Mouse (Mus musculus): ENCODE measurements around the gene Arap1. TPM values are rescaled to one million over a fixed set of nuclear protein-coding genes. Genes with fewer than 3 reads are reported as not detected.
A peak's percentile ranks its signal among the peaks of the same experiment; 100 is the strongest.

The Arap1 gene
- 143 and 148 TPM in 2 replicates for polyA plus RNA-seq (2012; ENCODE audit: insufficient read depth, low replicate concordance)

DNA sequence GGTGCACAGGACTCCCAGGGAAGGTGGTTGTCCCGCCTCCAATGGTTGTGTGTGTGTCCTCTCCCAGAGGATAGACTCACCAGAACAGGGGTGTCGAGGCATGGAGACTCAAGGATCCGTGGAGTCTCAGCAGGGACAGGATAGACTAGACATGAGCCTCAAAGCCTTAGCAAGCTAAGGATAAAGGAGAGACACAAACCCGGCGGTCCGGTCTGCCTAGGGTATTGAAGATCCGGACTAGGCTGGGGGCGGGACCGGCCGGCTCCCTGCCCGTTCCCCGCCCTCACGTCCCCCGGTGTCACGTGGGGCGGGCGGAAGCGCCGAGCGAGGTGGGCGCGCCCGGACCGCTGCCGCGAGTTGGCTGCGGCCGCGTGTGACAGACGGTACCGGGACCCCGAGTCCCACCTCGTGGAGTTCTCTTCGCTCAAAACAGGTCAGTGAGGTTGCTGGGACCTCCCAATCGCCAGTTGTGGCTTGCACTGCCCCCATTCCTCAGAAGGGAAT lies at the start of gene Arap1:
Gene Arap1, plus strand, starts transcription at position 301 of the 504 bp plus-strand sequence.
- peak within 1 kb of the TSS; percentile 96 for H3K4me3 ChIP-seq (replicated peaks)
- TF ChIP-seq FLI1 (IDR thresholded peaks at IDR 0.05; ENCODE audit: low read length) (no peak), GATA1 (IDR thresholded peaks at IDR 0.05; ENCODE audit: borderline replicate concordance, low read length) (no peak)
- peaks cover 90% of the 10 kb centered on the region for H3K4me1 ChIP-seq
- H3K36me3 ChIP-seq (replicated peaks; ENCODE audit: low read length) = peaks cover 74% of the 10 kb centered on the region
- no peaks in the 10 kb centered on the region for H3K9me3 ChIP-seq
- H3K27me3 ChIP-seq (replicated peaks) = no peaks in the 10 kb centered on the region

- H3K4me3 ChIP-seq (replicated peaks) = no peak overlapping the region
- no peaks in the 10 kb centered on the region for H3K9me3 ChIP-seq
- peaks cover 45% of the 10 kb centered on the region for H3K4me1 ChIP-seq
- H3K27me3 ChIP-seq (replicated peaks) = peaks cover 5% of the 10 kb centered on the region
- H3K36me3 ChIP-seq (replicated peaks; ENCODE audit: low read length) = peaks cover 49% of the 10 kb centered on the region
- TF ChIP-seq FLI1 (IDR thresholded peaks at IDR 0.05; ENCODE audit: low read length) = no peak
- TF ChIP-seq GATA1 (IDR thresholded peaks at IDR 0.05; ENCODE audit: borderline replicate concordance, low read length) = no peak
Observed at GRCm38 (mm10) chr7:101298375-101298774, 49.5 kb upstream of the Arap1 start.

- H3K4me1 ChIP-seq = peaks cover 46% of the 10 kb centered on the region
- H3K9me3 ChIP-seq = no peaks in the 10 kb centered on the region
- peaks cover 5% of the 10 kb centered on the region for H3K27me3 ChIP-seq (replicated peaks)
- TF ChIP-seq GATA1 (IDR thresholded peaks at IDR 0.05; ENCODE audit: borderline replicate concordance, low read length) (no peak), FLI1 (IDR thresholded peaks at IDR 0.05; ENCODE audit: low read length) (no peak)
- peak overlapping the region; percentile 95 for H3K4me3 ChIP-seq (replicated peaks)
- peaks cover 24% of the 10 kb centered on the region for H3K36me3 ChIP-seq (replicated peaks; ENCODE audit: low read length)
Observed at GRCm38 (mm10) chr7:101301361-101301880, 46.4 kb upstream of the Arap1 start.

GRCm38 (mm10) chr7:101301881-101302456 lies 45.9 kb upstream of the Arap1 start, which contains the start of gene Atg16l2:
Gene Atg16l2, minus strand, starts transcription at chr7:101302251.
- Histone ChIP-seq H3K27me3 (replicated peaks) (peaks cover 5% of the 10 kb centered on the region), H3K4me1 (peaks cover 48% of the 10 kb centered on the region), H3K4me3 (replicated peaks) (peak within 1 kb of the TSS; percentile 95), H3K9me3 (no peaks in the 10 kb centered on the region), H3K36me3 (replicated peaks; ENCODE audit: low read length) (peaks cover 18% of the 10 kb centered on the region)
- TF ChIP-seq FLI1 (IDR thresholded peaks at IDR 0.05; ENCODE audit: low read length) (no peak), GATA1 (IDR thresholded peaks at IDR 0.05; ENCODE audit: borderline replicate concordance, low read length) (no peak)

GRCm38 (mm10) chr7:101302691-101303090 lies 45.2 kb upstream of the Arap1 start:
- Histone ChIP-seq H3K4me3 (replicated peaks) (peak overlapping the region; percentile 95), H3K27me3 (replicated peaks) (peaks cover 5% of the 10 kb centered on the region), H3K4me1 (peaks cover 53% of the 10 kb centered on the region), H3K36me3 (replicated peaks; ENCODE audit: low read length) (peaks cover 13% of the 10 kb centered on the region), H3K9me3 (no peaks in the 10 kb centered on the region)
- TF ChIP-seq GATA1 (IDR thresholded peaks at IDR 0.05; ENCODE audit: borderline replicate concordance, low read length) = no peak
- TF ChIP-seq FLI1 (IDR thresholded peaks at IDR 0.05; ENCODE audit: low read length) = no peak

GRCm38 (mm10) chr7:101306841-101307240 lies 41.0 kb upstream of the Arap1 start:
- no peak overlapping the region for H3K4me3 ChIP-seq (replicated peaks)
- peaks cover 56% of the 10 kb centered on the region for H3K4me1 ChIP-seq
- no peaks in the 10 kb centered on the region for H3K36me3 ChIP-seq (replicated peaks; ENCODE audit: low read length)
- H3K9me3 ChIP-seq = no peaks in the 10 kb centered on the region
- TF ChIP-seq GATA1 (IDR thresholded peaks at IDR 0.05; ENCODE audit: borderline replicate concordance, low read length) (no peak), FLI1 (IDR thresholded peaks at IDR 0.05; ENCODE audit: low read length) (no peak)
- H3K27me3 ChIP-seq (replicated peaks) = no peaks in the 10 kb centered on the region

DNA sequence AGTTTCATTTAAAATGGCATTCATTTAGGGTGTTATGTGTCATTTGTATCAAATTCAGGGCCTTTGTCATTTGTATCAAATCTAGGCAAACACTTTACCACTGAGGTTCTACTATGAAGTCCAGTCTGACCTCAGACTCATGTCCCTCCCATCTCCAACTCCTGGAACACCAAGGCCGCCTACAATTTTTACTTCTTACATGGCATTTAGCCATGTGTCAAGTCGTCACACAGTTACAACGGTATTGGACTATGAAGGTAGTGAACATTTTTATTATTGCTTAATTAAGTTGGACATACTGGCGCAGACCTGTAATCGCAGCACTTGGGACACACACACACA lies 37.9 kb upstream of the Arap1 start:
- no peaks in the 10 kb centered on the region for H3K36me3 ChIP-seq (replicated peaks; ENCODE audit: low read length)
- peaks cover 62% of the 10 kb centered on the region for H3K4me1 ChIP-seq
- TF ChIP-seq GATA1 (IDR thresholded peaks at IDR 0.05; ENCODE audit: borderline replicate concordance, low read length) = no peak
- TF ChIP-seq FLI1 (IDR thresholded peaks at IDR 0.05; ENCODE audit: low read length) = no peak
- no peaks in the 10 kb centered on the region for H3K27me3 ChIP-seq (replicated peaks)
- H3K9me3 ChIP-seq = no peaks in the 10 kb centered on the region
- H3K4me3 ChIP-seq (replicated peaks) = peak overlapping the region; percentile 94

DNA sequence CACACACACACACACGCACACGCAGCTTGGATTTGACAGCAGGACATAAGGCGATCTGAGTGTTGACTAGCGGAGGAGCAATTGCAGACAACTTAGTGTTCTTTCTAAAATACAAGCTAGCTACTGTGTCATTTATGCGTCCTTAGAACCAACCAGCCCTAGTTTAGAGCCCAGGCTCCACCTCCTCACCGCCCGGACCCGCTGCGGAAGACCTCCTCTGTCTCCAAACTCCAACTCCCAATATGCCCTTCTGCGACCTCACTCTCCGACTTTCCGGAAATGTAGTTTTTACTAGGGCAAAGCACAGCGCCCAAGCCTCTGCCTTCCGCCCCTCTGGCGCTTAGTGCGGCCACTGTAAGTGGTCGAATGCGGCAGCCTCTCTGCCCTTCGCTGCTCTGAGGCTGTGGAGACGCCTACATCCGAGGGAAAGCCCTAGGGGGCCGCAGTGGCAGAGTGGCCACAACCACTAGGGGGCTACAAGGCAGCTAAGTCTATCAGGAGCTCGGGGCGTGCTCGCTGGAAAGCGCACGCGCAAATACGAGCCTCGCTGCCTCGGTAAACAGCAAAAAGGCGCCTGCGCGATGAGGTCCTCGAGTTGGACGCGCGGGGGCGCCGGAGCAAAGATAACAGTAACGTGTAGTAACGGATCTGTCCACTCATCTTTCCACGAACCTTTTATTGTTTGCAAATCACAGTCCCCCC lies 37.4 kb upstream of the Arap1 start:
- Histone ChIP-seq H3K36me3 (replicated peaks; ENCODE audit: low read length) (no peaks in the 10 kb centered on the region), H3K9me3 (no peaks in the 10 kb centered on the region), H3K4me3 (replicated peaks) (peak overlapping the region; percentile 94), H3K4me1 (peaks cover 67% of the 10 kb centered on the region), H3K27me3 (replicated peaks) (no peaks in the 10 kb centered on the region)
- no peak for TF ChIP-seq FLI1 (IDR thresholded peaks at IDR 0.05; ENCODE audit: low read length)

DNA sequence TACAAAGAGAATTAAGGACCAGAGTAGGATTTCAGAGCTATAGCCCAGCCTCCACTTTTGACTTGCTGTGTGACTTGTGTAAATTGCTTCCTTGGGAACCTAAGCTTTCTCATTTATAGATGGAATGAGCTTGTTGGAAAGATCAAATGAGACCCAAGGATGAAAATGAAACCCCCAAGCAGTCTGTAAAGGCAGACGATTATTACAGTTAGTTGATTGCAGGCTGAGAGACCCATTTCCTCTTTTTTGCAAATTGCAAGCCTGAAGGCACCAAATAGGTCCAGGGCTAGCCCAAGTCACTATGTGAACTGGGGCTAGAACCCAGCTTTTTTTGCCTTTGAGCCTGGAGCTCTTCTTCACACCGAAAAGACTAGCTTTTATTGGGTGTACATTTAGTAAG lies 36.8 kb upstream of the Arap1 start:
- peak overlapping the region; percentile 94 for H3K4me3 ChIP-seq (replicated peaks)
- no peaks in the 10 kb centered on the region for H3K27me3 ChIP-seq (replicated peaks)
- TF ChIP-seq FLI1 (IDR thresholded peaks at IDR 0.05; ENCODE audit: low read length) (no peak), GATA1 (IDR thresholded peaks at IDR 0.05; ENCODE audit: borderline replicate concordance, low read length) (no peak)
- H3K4me1 ChIP-seq = peaks cover 73% of the 10 kb centered on the region
- no peaks in the 10 kb centered on the region for H3K9me3 ChIP-seq
- H3K36me3 ChIP-seq (replicated peaks; ENCODE audit: low read length) = no peaks in the 10 kb centered on the region

- Histone ChIP-seq H3K9me3 (no peaks in the 10 kb centered on the region), H3K36me3 (replicated peaks; ENCODE audit: low read length) (no peaks in the 10 kb centered on the region), H3K27me3 (replicated peaks) (no peaks in the 10 kb centered on the region), H3K4me1 (peaks cover 80% of the 10 kb centered on the region), H3K4me3 (replicated peaks) (no peak overlapping the region)
- TF ChIP-seq FLI1 (IDR thresholded peaks at IDR 0.05; ENCODE audit: low read length) (no peak), GATA1 (IDR thresholded peaks at IDR 0.05; ENCODE audit: borderline replicate concordance, low read length) (no peak)
Observed at GRCm38 (mm10) chr7:101313033-101313432, 34.8 kb upstream of the Arap1 start.

All from megakaryocyte, embryonic 14.5 days (primary cell).